Mouse (Mus musculus) ES-E14 (cell line): ENCODE results near the gene Fam69a.

Experiments
- CHD2 ChIP-seq: IDR thresholded peaks from 2 replicates; pipeline ENCODE4 v1.6.1; 2014; ENCODE audit warnings: mild to moderate bottlenecking, low read depth, low read length, inconsistent platforms
- HCFC1 ChIP-seq: IDR thresholded peaks from 2 replicates; pipeline ENCODE4 v1.6.1; 2012; ENCODE audit warnings: low read length, inconsistent platforms, borderline replicate concordance; ENCODE audit not compliant: insufficient read depth
- MAFK ChIP-seq: IDR thresholded peaks from 2 replicates; pipeline ENCODE4 v1.6.1; 2014; ENCODE audit warnings: mild to moderate bottlenecking, low read depth, low read length, inconsistent platforms; ENCODE audit not compliant: insufficient read depth
- ZC3H11A ChIP-seq: IDR thresholded peaks from 2 replicates; pipeline ENCODE4 v1.6.1; 2012; ENCODE audit warnings: low read depth, mild to moderate bottlenecking, inconsistent platforms, low read length, borderline replicate concordance
- ZNF384 ChIP-seq: IDR thresholded peaks from 2 replicates; pipeline ENCODE4 v1.6.1; 2012; ENCODE audit warnings: low read depth, low read length, inconsistent platforms

- TF ChIP-seq ZC3H11A (no peak), ZNF384 (no peak), CHD2 (no peak), HCFC1 (no peak), MAFK (no peak)
Observed at GRCm38 (mm10) chr5:107941222-107941621, 45.7 kb downstream of the Fam69a start.
